Mouse (Mus musculus) brain, embryonic 14.5 days (tissue): ENCODE results near the gene Col28a1.

Experiments used
- CTCF ChIP-seq: fragments of 200-500 bp; IDR thresholded peaks from 2 replicates; pipeline ENCODE4 v1.5.1; 2012; ENCODE audit warnings: inconsistent platforms, mild to moderate bottlenecking, moderate library complexity, borderline replicate concordance; ENCODE audit not compliant: insufficient read depth, insufficient read length; ENCODE audit errors: extremely low read depth
- POLR2A ChIP-seq: fragments of 200-500 bp; IDR thresholded peaks from 2 replicates; pipeline ENCODE4 v1.6.1; 2012; ENCODE audit warnings: mild to moderate bottlenecking, inconsistent platforms, borderline replicate concordance; ENCODE audit not compliant: poor library complexity, insufficient read depth, insufficient read length, severe bottlenecking; ENCODE audit errors: extremely low read depth

DNA sequence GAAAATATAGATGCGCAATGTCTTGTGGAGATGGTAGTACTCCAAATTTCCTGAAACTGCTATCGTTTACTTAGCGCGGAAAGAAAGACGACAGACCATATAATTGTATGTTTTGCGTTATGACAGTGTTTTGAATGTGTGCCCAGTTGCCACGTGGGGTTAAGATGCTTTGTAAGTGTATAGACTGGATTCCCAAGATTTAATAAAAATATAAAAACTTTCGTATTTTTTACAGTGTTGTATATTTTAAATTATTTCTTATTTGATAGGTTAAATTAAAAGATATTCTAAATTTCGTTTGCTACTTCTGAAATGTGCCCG, 17.4 kb upstream of the Col28a1 start:
- TF ChIP-seq POLR2A (no peak), CTCF (no peak)
